Mouse (Mus musculus) stomach, embryonic 14.5 days (tissue): Measurements from ENCODE around the gene Fbxo48. TPM values are rescaled to one million over a fixed set of nuclear protein-coding genes. Genes with fewer than 3 reads are reported as not detected.
A peak's percentile ranks its signal among the peaks of the same experiment; 100 is the strongest.

Source experiments
- ATAC-seq: fragments of 200-750 bp; cut with Nextera tagmentation; 2 replicates; pipeline ENCODE4 v1.8.0; 2017; ENCODE audit warnings: low read depth, moderate TSS enrichment; ENCODE audit not compliant: insufficient number of reproducible peaks, insufficient read depth, low FRiP score
- H3K27ac ChIP-seq: fragments of 300-500 bp; sonication (generic); 2 replicates; pipeline ENCODE4 v1.5.1; 2014; ENCODE audit warnings: mild to moderate bottlenecking, low read length, moderate library complexity, mixed read lengths
- H3K27me3 ChIP-seq: fragments of 300-500 bp; sonication (generic); 2 replicates; pipeline ENCODE4 v1.6.1; 2014; ENCODE audit warnings: low read length, control low read depth, mixed read lengths; ENCODE audit not compliant: control insufficient read depth, insufficient read depth
- H3K36me3 ChIP-seq: fragments of 300-500 bp; sonication (generic); 2 replicates; pipeline ENCODE4 v1.6.1; 2014; ENCODE audit warnings: mild to moderate bottlenecking, control low read depth, low read length, moderate library complexity, mixed read lengths; ENCODE audit not compliant: control insufficient read depth, insufficient read depth
- H3K4me1 ChIP-seq: fragments of 300-500 bp; sonication (generic); 2 replicates; pipeline ENCODE4 v1.6.1; 2014; ENCODE audit warnings: low read length, control low read depth, mixed read lengths; ENCODE audit not compliant: control insufficient read depth, insufficient read depth
- H3K4me2 ChIP-seq: fragments of 300-500 bp; sonication (generic); replicated peaks from 2 replicates; pipeline ENCODE4 v1.6.1; 2014; ENCODE audit warnings: low read depth, low read length, control low read depth
- H3K4me3 ChIP-seq: fragments of 300-500 bp; sonication (generic); 2 replicates; pipeline ENCODE4 v1.5.1; 2014; ENCODE audit warnings: low read depth, low read length, control low read depth
- H3K9ac ChIP-seq: fragments of 300-500 bp; sonication (generic); replicated peaks from 2 replicates; pipeline ENCODE4 v1.6.1; 2014; ENCODE audit warnings: low read depth, mild to moderate bottlenecking, control low read depth, low read length, moderate library complexity, mixed read lengths
- H3K9me3 ChIP-seq: fragments of 300-500 bp; sonication (generic); 2 replicates; pipeline ENCODE4 v1.6.1; 2016; ENCODE audit warnings: low read depth, low read length, control low read depth; ENCODE audit not compliant: control insufficient read depth
- WGBS: fragments of 180-500 bp; shearing (Covaris S2); extraction: QIAGEN DNeasy Blood & Tissue Kit; methylation state at CpG from one replicate; pipeline ENCODE4 v1.1.7; 2014; 5-methylcytosine and 5-hydroxymethylcytosine counted together
- polyA plus RNA-seq: library from polyadenylated mRNA; unstranded; fragments of >200 nt; fragmentation: Nextera tagmentation; extraction: Ambion mirVana; gene quantifications from 2 replicates; pipeline ENCODE4 v1.2.1, GENCODE M21; 2014

The Fbxo48 gene
- polyA plus RNA-seq, 1 experiment from 2014 or later, result 2.9 TPM

DNA sequence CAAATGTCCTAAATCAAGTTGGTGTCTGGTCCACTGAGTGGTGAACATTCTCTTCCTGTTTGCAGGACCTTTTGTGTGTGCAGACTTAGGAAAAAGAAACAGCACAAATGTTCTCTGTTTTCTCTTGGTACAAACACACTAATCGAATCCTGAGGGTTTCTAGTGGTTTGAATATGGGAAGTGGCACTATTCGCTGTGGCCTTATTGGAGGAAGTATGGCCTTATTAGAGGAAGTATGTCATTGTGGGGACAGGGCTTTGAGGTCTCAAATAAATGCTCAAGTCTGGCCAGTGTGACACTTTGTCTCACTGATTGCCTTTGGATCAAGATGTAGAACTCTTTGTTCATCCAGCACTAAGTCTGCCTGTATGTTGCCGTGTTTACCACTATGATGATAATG lies 19.0 kb upstream of the Fbxo48 start:
- 93% methylated on average over 3 of the region's 3 CpGs for WGBS
- ATAC-seq, result no peak
- H3K4me2 ChIP-seq, result no peak overlapping the region
- 0 out of 2 replicates have a peak, but pooled peaks cover 3% of the 10 kb centered on the region for H3K9me3 ChIP-seq
- H3K9ac ChIP-seq, result no peak overlapping the region
- H3K4me3 ChIP-seq, result no peak overlapping the region
- no peaks in the 10 kb centered on the region for H3K36me3 ChIP-seq
- no peak overlapping the region for H3K27ac ChIP-seq
- no peaks in the 10 kb centered on the region for H3K4me1 ChIP-seq
- no peaks in the 10 kb centered on the region for H3K27me3 ChIP-seq

DNA sequence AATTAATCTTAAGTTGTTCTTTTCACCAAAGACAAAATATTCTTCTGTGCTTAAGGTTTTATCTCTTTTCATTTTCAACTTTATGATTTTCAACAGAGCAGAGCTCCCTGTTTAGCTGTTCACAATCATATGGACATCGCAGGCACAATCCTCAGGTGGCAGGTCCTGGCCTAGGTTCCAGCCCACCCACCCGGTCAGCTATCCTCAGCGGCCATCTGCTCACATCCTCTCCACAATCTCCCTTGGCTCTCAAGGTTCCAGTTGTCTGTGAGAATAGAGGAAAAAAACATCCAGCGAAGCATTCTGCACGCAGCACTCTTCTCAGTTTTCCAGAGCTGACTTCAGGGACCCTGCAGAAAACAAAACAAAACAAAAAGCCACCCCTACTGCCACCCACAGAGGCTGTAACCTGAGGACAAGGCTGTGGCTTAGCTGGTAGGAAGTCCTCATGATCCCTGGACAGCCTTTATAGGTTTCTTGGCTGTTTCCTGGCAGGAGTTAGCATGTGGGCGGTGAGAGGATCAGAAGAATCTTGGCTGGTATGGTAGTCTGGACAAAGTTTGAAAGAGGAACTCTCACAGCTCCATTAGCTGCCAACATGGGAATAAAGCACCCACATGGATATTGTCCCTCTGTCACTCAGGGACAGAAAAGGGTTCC lies 15.5 kb upstream of the Fbxo48 start:
- Histone ChIP-seq H3K27me3 (no peaks in the 10 kb centered on the region), H3K4me3 (no peak overlapping the region), H3K27ac (no peak overlapping the region), H3K4me1 (no peaks in the 10 kb centered on the region), H3K9ac (no peak overlapping the region), H3K4me2 (no peak overlapping the region), H3K9me3 (0 out of 2 replicates have a peak, but pooled peaks cover 3% of the 10 kb centered on the region), H3K36me3 (no peaks in the 10 kb centered on the region)
- 74% methylated on average over 6 of the region's 6 CpGs for WGBS
- no peak for ATAC-seq

DNA sequence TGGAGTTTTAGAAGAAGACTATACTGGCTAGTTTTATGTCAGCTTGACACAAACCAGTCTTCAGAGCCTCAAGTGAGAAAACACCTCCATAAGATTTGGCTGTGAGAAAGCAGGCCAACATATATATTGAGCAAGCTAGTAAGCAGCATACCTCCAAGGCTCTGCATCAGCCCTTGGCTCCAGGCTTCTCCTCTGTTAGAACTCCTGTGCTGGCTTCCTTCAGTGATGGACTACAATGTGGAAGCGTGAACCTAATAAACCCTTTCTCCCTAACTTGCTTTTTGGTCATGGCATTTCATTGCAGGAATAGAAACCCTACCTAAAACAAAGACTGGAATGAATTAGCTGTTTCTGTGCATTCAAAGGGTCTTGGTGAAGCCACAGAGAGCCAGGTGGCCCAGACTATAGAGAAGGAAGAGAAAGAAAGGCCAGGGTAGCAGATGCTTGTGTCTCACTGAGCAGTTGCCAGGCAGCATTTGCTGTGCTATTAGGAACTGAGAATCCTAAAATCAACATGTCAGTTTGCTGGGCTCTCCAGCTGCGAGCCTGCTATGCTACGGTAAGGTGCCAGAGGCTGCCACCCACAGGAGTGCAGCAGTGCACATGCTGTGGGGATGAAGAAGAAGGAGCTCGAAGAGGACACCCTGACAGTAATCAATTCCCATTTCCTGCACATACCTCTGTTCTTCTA lies 9.9 kb upstream of the Fbxo48 start:
- ATAC-seq, result no peak
- Histone ChIP-seq H3K4me1 (peaks cover 4% of the 10 kb centered on the region; the same call in 1 of the 2 replicates), H3K9ac (no peak overlapping the region), H3K9me3 (0 out of 2 replicates have a peak, but pooled peaks cover 3% of the 10 kb centered on the region), H3K4me3 (no peak overlapping the region), H3K27me3 (no peaks in the 10 kb centered on the region), H3K36me3 (no peaks in the 10 kb centered on the region), H3K27ac (no peak overlapping the region), H3K4me2 (no peak overlapping the region)
- WGBS, result 59% methylated on average over 4 of the region's 4 CpGs

DNA sequence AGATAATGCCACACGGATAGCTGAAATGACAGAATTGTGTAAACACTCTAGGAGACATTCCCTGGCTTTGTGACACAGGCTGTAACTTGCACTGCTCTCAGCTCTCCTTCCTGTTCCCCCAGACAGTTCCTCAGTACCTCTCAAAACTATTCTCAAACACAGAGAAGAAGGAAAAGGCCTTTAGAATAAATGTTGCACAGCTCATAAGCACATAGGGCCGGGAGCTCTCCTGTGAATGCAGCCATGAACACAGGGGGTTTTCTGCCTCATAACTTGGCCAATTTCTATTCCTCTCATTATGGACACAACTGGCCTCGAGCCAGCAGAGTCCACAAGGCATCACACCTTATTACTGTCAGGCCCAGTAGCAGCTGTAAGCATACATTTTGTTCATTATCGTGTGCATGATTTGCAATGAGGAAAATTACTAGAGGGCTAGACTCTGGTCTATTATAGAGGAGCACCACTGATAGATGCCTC lies 9.2 kb upstream of the Fbxo48 start:
- no peaks in the 10 kb centered on the region for H3K27me3 ChIP-seq
- no peak overlapping the region for H3K9ac ChIP-seq
- ATAC-seq, result no peak
- H3K4me3 ChIP-seq, result no peak overlapping the region
- H3K27ac ChIP-seq, result no peak overlapping the region
- peaks cover 4% of the 10 kb centered on the region; the same call in 1 of the 2 replicates for H3K4me1 ChIP-seq
- H3K9me3 ChIP-seq, result no peaks in the 10 kb centered on the region
- H3K4me2 ChIP-seq, result no peak overlapping the region
- 59% methylated on average over 4 of the region's 4 CpGs for WGBS
- H3K36me3 ChIP-seq, result no peaks in the 10 kb centered on the region

DNA sequence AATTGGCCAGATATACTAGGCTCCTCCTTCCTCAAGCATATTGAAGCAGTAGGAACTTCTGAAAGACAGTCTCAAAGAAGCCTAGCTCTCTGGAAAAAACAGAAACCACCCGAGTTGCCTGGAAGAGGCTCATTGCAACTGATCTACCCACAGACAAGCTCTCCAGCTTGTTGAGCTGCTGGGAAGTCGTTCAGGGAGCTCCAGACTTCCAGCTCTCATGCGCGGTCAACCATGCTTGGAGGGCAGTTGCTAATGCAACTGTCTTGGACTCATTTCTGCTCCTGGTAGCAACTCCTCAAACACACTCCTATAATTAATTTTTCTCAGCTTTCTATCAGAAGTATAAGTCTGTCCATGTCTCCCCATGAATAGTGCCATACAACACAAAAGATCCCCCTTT lies 8.2 kb upstream of the Fbxo48 start:
- WGBS, result 87% methylated on average over 4 of the region's 4 CpGs

DNA sequence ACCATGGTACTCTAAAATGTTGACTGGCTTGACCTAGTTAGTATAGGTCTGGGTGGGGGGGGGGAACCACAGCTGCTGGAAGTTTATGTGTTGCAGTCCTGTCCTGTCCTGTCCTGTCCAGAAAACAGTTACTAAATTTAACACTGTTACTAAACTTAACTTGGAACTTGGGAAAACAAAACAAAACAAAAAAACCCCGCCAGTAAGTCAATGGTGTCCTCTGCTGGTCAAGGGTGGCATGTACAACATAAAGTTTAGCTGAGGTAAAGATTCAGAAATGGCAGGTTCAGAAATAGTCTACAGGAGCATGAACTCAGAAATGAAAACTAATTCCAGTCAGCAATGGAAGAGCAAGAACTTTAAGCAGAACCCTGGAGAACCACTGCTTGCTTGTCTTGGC lies 2.4 kb upstream of the Fbxo48 start:
- H3K9ac ChIP-seq, result no peak overlapping the region
- no peak overlapping the region for H3K4me3 ChIP-seq
- WGBS, result 44% methylated on average over 1 of the region's 1 CpGs
- ATAC-seq, result no peak
- H3K4me1 ChIP-seq, result peaks cover 10% of the 10 kb centered on the region; the same call in 1 of the 2 replicates
- H3K4me2 ChIP-seq, result no peak overlapping the region
- no peaks in the 10 kb centered on the region for H3K27me3 ChIP-seq
- no peaks in the 10 kb centered on the region for H3K9me3 ChIP-seq
- no peaks in the 10 kb centered on the region for H3K36me3 ChIP-seq
- no peak overlapping the region for H3K27ac ChIP-seq

More for the DNA sequence above, 8.2 kb upstream of the Fbxo48 start:
- Histone ChIP-seq H3K27me3 (no peaks in the 10 kb centered on the region), H3K4me2 (no peak overlapping the region), H3K9ac (no peak overlapping the region), H3K4me3 (no peak overlapping the region), H3K9me3 (no peaks in the 10 kb centered on the region), H3K27ac (no peak overlapping the region), H3K4me1 (peaks cover 4% of the 10 kb centered on the region; the same call in 1 of the 2 replicates), H3K36me3 (no peaks in the 10 kb centered on the region)
- no peak for ATAC-seq

DNA sequence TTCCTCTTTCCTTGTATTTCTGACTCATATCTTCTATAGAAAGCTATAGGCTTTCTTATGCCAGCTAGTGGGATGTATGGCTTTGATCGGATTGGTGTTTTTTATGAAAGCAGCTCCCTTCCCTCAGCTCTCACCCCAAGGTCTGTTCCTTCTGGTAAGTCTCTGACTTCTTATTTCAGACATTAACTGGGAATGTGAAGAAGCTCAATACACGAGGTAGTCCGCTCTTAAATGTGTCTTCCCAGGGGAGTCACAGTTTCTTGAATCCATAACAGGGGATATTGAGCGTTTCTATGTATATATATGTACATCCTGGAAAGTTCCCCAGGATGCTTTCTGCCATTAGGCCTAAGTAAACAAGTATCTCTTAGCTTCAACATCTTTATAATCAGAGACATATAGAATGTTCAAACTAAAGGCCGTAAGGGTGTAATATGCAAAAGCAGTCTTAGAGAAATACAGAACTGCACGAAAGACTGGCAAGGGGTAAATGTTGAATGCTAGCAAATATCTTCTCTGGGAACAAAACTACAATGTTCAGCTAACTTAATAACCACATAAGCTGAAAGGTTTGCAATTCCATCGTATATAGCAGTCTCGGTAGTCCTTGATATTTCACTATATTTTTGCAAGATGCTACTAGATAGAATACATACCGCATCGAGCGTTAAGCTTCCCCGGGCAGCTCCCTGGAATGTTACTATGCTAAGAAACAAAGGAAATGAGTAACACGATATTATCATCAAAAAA lies 774 bp upstream of the Fbxo48 start:
- peak overlapping the region; percentile 38 for H3K9ac ChIP-seq
- H3K4me2 ChIP-seq, result peak overlapping the region; percentile 52
- peak overlapping the region; percentile 68 for H3K4me3 ChIP-seq
- H3K27ac ChIP-seq, result no peak overlapping the region
- peaks cover 10% of the 10 kb centered on the region; the same call in 1 of the 2 replicates for H3K4me1 ChIP-seq
- no peaks in the 10 kb centered on the region for H3K9me3 ChIP-seq
- H3K36me3 ChIP-seq, result no peaks in the 10 kb centered on the region; the same call in 1 of the 2 replicates
- H3K27me3 ChIP-seq, result no peaks in the 10 kb centered on the region
- ATAC-seq, result no peak
- 36% methylated on average over 13 of the region's 13 CpGs for WGBS

DNA sequence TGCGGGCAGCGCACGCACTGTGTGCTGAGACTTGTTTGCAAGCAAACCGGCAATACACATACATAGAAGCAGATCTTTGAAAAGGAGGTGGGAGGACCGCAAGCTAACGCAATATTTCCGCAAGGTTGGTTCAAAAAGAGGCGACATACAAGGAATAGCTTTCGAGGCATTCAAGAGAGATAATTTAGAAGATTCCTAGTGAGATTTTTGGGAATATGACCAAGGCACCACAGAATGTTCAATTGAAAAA lies 511 bp downstream of the Fbxo48 start:
- WGBS, result 6% methylated on average over 9 of the region's 9 CpGs
- ATAC-seq, result no peak
- no peak overlapping the region for H3K27ac ChIP-seq

More for the DNA sequence above, 511 bp downstream of the Fbxo48 start:
- H3K4me1 ChIP-seq, result peaks cover 10% of the 10 kb centered on the region; the same call in 1 of the 2 replicates
- no peaks in the 10 kb centered on the region for H3K27me3 ChIP-seq
- H3K36me3 ChIP-seq, result no peaks in the 10 kb centered on the region; the same call in 1 of the 2 replicates
- peak overlapping the region; percentile 68 for H3K4me3 ChIP-seq
- H3K9me3 ChIP-seq, result no peaks in the 10 kb centered on the region
- peak overlapping the region; percentile 80 for H3K4me2 ChIP-seq
- peak overlapping the region; percentile 58 for H3K9ac ChIP-seq
